In genomic region chr2:136703376-136703775, GRCm38 (mm10) we compare ENCODE assay signal across 17 mouse cellular contexts. TPM values are rescaled to one million over a fixed set of nuclear protein-coding genes. Genes with fewer than 3 reads are reported as not detected.
"Had no signal": no experiment of that assay in that cellular context is flagged by ENCODE, and none has a peak within 500 bp of the region (broad histone marks: within the 10 kb centered on the region; RNA-seq: fewer than 3 reads in every experiment).

No protein-coding gene starts in this region.

- H3K9ac ChIP-seq: limb, embryonic 12.5 days; liver, embryonic 13.5 days; liver, postnatal 0 days; lung, embryonic 15.5 days; midbrain, embryonic 15.5 days; neural tube, embryonic 12.5 days had no signal

- H3K36me3 ChIP-seq: limb, embryonic 12.5 days; liver, embryonic 13.5 days; lung, embryonic 15.5 days; midbrain, embryonic 15.5 days; neural tube, embryonic 12.5 days had no signal

- H3K9me3 ChIP-seq: limb, embryonic 12.5 days; liver, embryonic 13.5 days; lung, embryonic 15.5 days; midbrain, embryonic 15.5 days; neural tube, embryonic 12.5 days had no signal

- ATAC-seq: liver, postnatal 0 days; midbrain, embryonic 15.5 days had no signal

- H3K27ac ChIP-seq: kidney, postnatal 0 days; limb, embryonic 12.5 days; liver, embryonic 13.5 days; lung, embryonic 15.5 days; macrophage; midbrain, embryonic 15.5 days; neural tube, embryonic 12.5 days had no signal

- H3K4me1 ChIP-seq: limb, embryonic 12.5 days; liver, embryonic 13.5 days; lung, embryonic 15.5 days; megakaryocyte, embryonic 14.5 days; midbrain, embryonic 15.5 days; neural tube, embryonic 12.5 days had no signal

- H3K4me3 ChIP-seq: limb, embryonic 12.5 days; liver, embryonic 13.5 days; lung, embryonic 15.5 days; megakaryocyte, embryonic 14.5 days; midbrain, embryonic 15.5 days; neural tube, embryonic 12.5 days had no signal

- DNase-seq: kidney, adult 9 months; liver; liver, embryonic 13.5 days; liver, postnatal 0 days; lung, postnatal 14 days; retina, postnatal 1 day; right cerebral cortex, postnatal 14 days; thymus, postnatal 4 days had no signal

- H3K4me2 ChIP-seq: limb, embryonic 12.5 days; liver, embryonic 13.5 days; lung, embryonic 15.5 days; midbrain, embryonic 11.5 days; midbrain, embryonic 15.5 days; neural tube, embryonic 12.5 days had no signal

- H3K27me3 ChIP-seq: limb, embryonic 12.5 days; liver, embryonic 13.5 days; lung, embryonic 15.5 days; megakaryocyte, embryonic 14.5 days; midbrain, embryonic 15.5 days; neural tube, embryonic 12.5 days had no signal

RNA-seq across cellular contexts. Expression of gene Snap25, which starts 9.9 kb away (rescaled TPM):
- polyA plus RNA-seq: liver, postnatal 0 days; macrophage; spleen, adult 2 months had no signal
